Mouse (Mus musculus): ENCODE measurements at regions not wholly inside any gene's neighbourhood (a gene's known extent, or its start where the extent isn't known, plus 50 kb on each side); places are given as distances from the start of the nearest gene placed in this dataset.
A peak's percentile ranks its signal among the peaks of the same experiment; 100 is the strongest.

- in situ Hi-C loops (cut with MboI; ENCODE audit: low sequenced_read_pairs in 2 of 2, unreplicated experiment in 2 of 2) = no loop called here
- Histone ChIP-seq H3K4me3 (ENCODE audit: insufficient read depth in 1 of 2, low read depth in 1 of 2, low read length in 2 of 2, poor library complexity in 1 of 2, severe bottlenecking in 1 of 2) (no peak overlapping the region), H3K27ac (ENCODE audit: insufficient read depth, low read depth, low read length, poor library complexity, severe bottlenecking) (no peak overlapping the region), H3K9ac (ENCODE audit: insufficient read depth, low read depth, low read length, poor library complexity, severe bottlenecking) (no peak overlapping the region), H3K36me3 (ENCODE audit: control insufficient read depth, insufficient read depth, low read length, poor library complexity, severe bottlenecking) (no peaks in the 10 kb centered on the region), H3K9me3 (ENCODE audit: control insufficient read depth, insufficient read depth, low read depth, low read length) (no peaks in the 10 kb centered on the region), H3K4me1 (ENCODE audit: control insufficient read depth in 2 of 2, insufficient read depth in 2 of 2, low read length in 2 of 2, poor library complexity in 1 of 2) (no peaks in the 10 kb centered on the region)
- TF ChIP-seq ZNF384 (IDR thresholded peaks at IDR 0.05; ENCODE audit: low read depth, low read length) (no peak), MAFK (IDR thresholded peaks at IDR 0.05; ENCODE audit: insufficient read depth, low read depth, low read length) (no peak), HCFC1 (IDR thresholded peaks at IDR 0.05; ENCODE audit: borderline replicate concordance, insufficient read depth, low read length) (no peak), CHD2 (IDR thresholded peaks at IDR 0.05; ENCODE audit: low read depth, low read length) (no peak), ZC3H11A (IDR thresholded peaks at IDR 0.05; ENCODE audit: borderline replicate concordance, low read depth, low read length) (no peak)
- DNase-seq (ENCODE audit: low read depth, low spot score) = no peak
Observed at GRCm38 (mm10) chr4:105937587-105937986, 147.9 kb downstream of the Gm12728 start.

GRCm38 (mm10) chr4:105938886-105939285 is 149.2 kb downstream of the Gm12728 start:
- no peaks in the 10 kb centered on the region for H3K4me1 ChIP-seq (ENCODE audit: control insufficient read depth in 2 of 2, insufficient read depth in 2 of 2, low read length in 2 of 2, poor library complexity in 1 of 2)
- no peak overlapping the region for H3K9ac ChIP-seq (ENCODE audit: insufficient read depth, low read depth, low read length, poor library complexity, severe bottlenecking)
- no peaks in the 10 kb centered on the region for H3K9me3 ChIP-seq (ENCODE audit: control insufficient read depth, insufficient read depth, low read depth, low read length)
- no peak for DNase-seq (ENCODE audit: low read depth, low spot score)
- no peak for TF ChIP-seq CHD2 (IDR thresholded peaks at IDR 0.05; ENCODE audit: low read depth, low read length)
- TF ChIP-seq MAFK (IDR thresholded peaks at IDR 0.05; ENCODE audit: insufficient read depth, low read depth, low read length) = no peak
- no peak for TF ChIP-seq ZC3H11A (IDR thresholded peaks at IDR 0.05; ENCODE audit: borderline replicate concordance, low read depth, low read length)
- TF ChIP-seq HCFC1 (IDR thresholded peaks at IDR 0.05; ENCODE audit: borderline replicate concordance, insufficient read depth, low read length) = no peak
- TF ChIP-seq ZNF384 (IDR thresholded peaks at IDR 0.05; ENCODE audit: low read depth, low read length) = no peak
- no peak overlapping the region for H3K27ac ChIP-seq (ENCODE audit: insufficient read depth, low read depth, low read length, poor library complexity, severe bottlenecking)
- no peak overlapping the region for H3K4me3 ChIP-seq (ENCODE audit: insufficient read depth in 1 of 2, low read depth in 1 of 2, low read length in 2 of 2, poor library complexity in 1 of 2, severe bottlenecking in 1 of 2)
- no peaks in the 10 kb centered on the region for H3K36me3 ChIP-seq (ENCODE audit: control insufficient read depth, insufficient read depth, low read length, poor library complexity, severe bottlenecking)
- in situ Hi-C loops (cut with MboI; ENCODE audit: low sequenced_read_pairs in 2 of 2, unreplicated experiment in 2 of 2) = no loop called here

GRCm38 (mm10) chr4:105939636-105940199 is 150.0 kb downstream of the Gm12728 start:
- in situ Hi-C loops (cut with MboI; ENCODE audit: low sequenced_read_pairs in 2 of 2, unreplicated experiment in 2 of 2) = no loop called here
- Histone ChIP-seq H3K9ac (ENCODE audit: insufficient read depth, low read depth, low read length, poor library complexity, severe bottlenecking) (no peak overlapping the region), H3K9me3 (ENCODE audit: control insufficient read depth, insufficient read depth, low read depth, low read length) (no peaks in the 10 kb centered on the region), H3K4me3 (ENCODE audit: insufficient read depth in 1 of 2, low read depth in 1 of 2, low read length in 2 of 2, poor library complexity in 1 of 2, severe bottlenecking in 1 of 2) (no peak overlapping the region), H3K4me1 (ENCODE audit: control insufficient read depth in 2 of 2, insufficient read depth in 2 of 2, low read length in 2 of 2, poor library complexity in 1 of 2) (no peaks in the 10 kb centered on the region), H3K27ac (ENCODE audit: insufficient read depth, low read depth, low read length, poor library complexity, severe bottlenecking) (no peak overlapping the region), H3K36me3 (ENCODE audit: control insufficient read depth, insufficient read depth, low read length, poor library complexity, severe bottlenecking) (no peaks in the 10 kb centered on the region)
- no peak for TF ChIP-seq ZC3H11A (IDR thresholded peaks at IDR 0.05; ENCODE audit: borderline replicate concordance, low read depth, low read length)
- DNase-seq (ENCODE audit: low read depth, low spot score) = no peak

GRCm38 (mm10) chr4:105940891-105941290 is 151.2 kb downstream of the Gm12728 start:
- TF ChIP-seq MAFK (IDR thresholded peaks at IDR 0.05; ENCODE audit: insufficient read depth, low read depth, low read length) (no peak), HCFC1 (IDR thresholded peaks at IDR 0.05; ENCODE audit: borderline replicate concordance, insufficient read depth, low read length) (no peak), ZC3H11A (IDR thresholded peaks at IDR 0.05; ENCODE audit: borderline replicate concordance, low read depth, low read length) (no peak), CHD2 (IDR thresholded peaks at IDR 0.05; ENCODE audit: low read depth, low read length) (no peak), ZNF384 (IDR thresholded peaks at IDR 0.05; ENCODE audit: low read depth, low read length) (no peak)
- in situ Hi-C loops (cut with MboI; ENCODE audit: low sequenced_read_pairs in 2 of 2, unreplicated experiment in 2 of 2) = no loop called here
- Histone ChIP-seq H3K9me3 (ENCODE audit: control insufficient read depth, insufficient read depth, low read depth, low read length) (no peaks in the 10 kb centered on the region), H3K27ac (ENCODE audit: insufficient read depth, low read depth, low read length, poor library complexity, severe bottlenecking) (no peak overlapping the region), H3K9ac (ENCODE audit: insufficient read depth, low read depth, low read length, poor library complexity, severe bottlenecking) (no peak overlapping the region), H3K4me3 (ENCODE audit: insufficient read depth in 1 of 2, low read depth in 1 of 2, low read length in 2 of 2, poor library complexity in 1 of 2, severe bottlenecking in 1 of 2) (no peak overlapping the region), H3K4me1 (ENCODE audit: control insufficient read depth in 2 of 2, insufficient read depth in 2 of 2, low read length in 2 of 2, poor library complexity in 1 of 2) (no peaks in the 10 kb centered on the region), H3K36me3 (ENCODE audit: control insufficient read depth, insufficient read depth, low read length, poor library complexity, severe bottlenecking) (no peaks in the 10 kb centered on the region)
- no peak for DNase-seq (ENCODE audit: low read depth, low spot score)

- peak; percentile 38; the same call in 1 of the 2 replicates for TF ChIP-seq ZC3H11A (IDR thresholded peaks at IDR 0.05; ENCODE audit: borderline replicate concordance, low read depth, low read length)
- TF ChIP-seq MAFK (IDR thresholded peaks at IDR 0.05; ENCODE audit: insufficient read depth, low read depth, low read length) = no peak
- TF ChIP-seq HCFC1 (IDR thresholded peaks at IDR 0.05; ENCODE audit: borderline replicate concordance, insufficient read depth, low read length) = no peak
- no peak for TF ChIP-seq CHD2 (IDR thresholded peaks at IDR 0.05; ENCODE audit: low read depth, low read length)
- in situ Hi-C loops (cut with MboI; ENCODE audit: low sequenced_read_pairs in 2 of 2, unreplicated experiment in 2 of 2) = no loop called here
- Histone ChIP-seq H3K36me3 (ENCODE audit: control insufficient read depth, insufficient read depth, low read length, poor library complexity, severe bottlenecking) (no peaks in the 10 kb centered on the region), H3K4me3 (ENCODE audit: insufficient read depth in 1 of 2, low read depth in 1 of 2, low read length in 2 of 2, poor library complexity in 1 of 2, severe bottlenecking in 1 of 2) (no peak overlapping the region), H3K27ac (ENCODE audit: insufficient read depth, low read depth, low read length, poor library complexity, severe bottlenecking) (no peak overlapping the region), H3K4me1 (ENCODE audit: control insufficient read depth in 2 of 2, insufficient read depth in 2 of 2, low read length in 2 of 2, poor library complexity in 1 of 2) (no peaks in the 10 kb centered on the region), H3K9me3 (ENCODE audit: control insufficient read depth, insufficient read depth, low read depth, low read length) (no peaks in the 10 kb centered on the region), H3K9ac (ENCODE audit: insufficient read depth, low read depth, low read length, poor library complexity, severe bottlenecking) (no peak overlapping the region)
- DNase-seq (ENCODE audit: low read depth, low spot score) = peak; percentile 66
Observed at GRCm38 (mm10) chr4:105941785-105942184, 152.1 kb downstream of the Gm12728 start.
